Mouse (Mus musculus) lung, embryonic 16.5 days (tissue): ENCODE measurements at regions not wholly inside any gene's neighbourhood (a gene's known extent, or its start where the extent isn't known, plus 50 kb on each side); places are given as distances from the start of the nearest gene placed in this dataset.

Experiments
- ATAC-seq: fragments of 200-750 bp; cut with Nextera tagmentation; 2 replicates; pipeline ENCODE4 v1.8.0; 2017; ENCODE audit warnings: low read depth, mild to moderate bottlenecking, moderate library complexity
- H3K27ac ChIP-seq: fragments of 300-500 bp; sonication (generic); 2 replicates; pipeline ENCODE4 v1.5.1; 2014; ENCODE audit warnings: mild to moderate bottlenecking, control low read depth, low read length
- H3K27me3 ChIP-seq: fragments of 300-500 bp; sonication (generic); 2 replicates; pipeline ENCODE4 v1.6.1; 2014; ENCODE audit warnings: low read depth, low read length, mixed read lengths; ENCODE audit not compliant: control insufficient read depth, insufficient read depth
- H3K36me3 ChIP-seq: fragments of 300-500 bp; sonication (generic); 2 replicates; pipeline ENCODE4 v1.6.1; 2014; ENCODE audit warnings: low read length; ENCODE audit not compliant: control insufficient read depth, insufficient read depth
- H3K4me1 ChIP-seq: fragments of 300-500 bp; sonication (generic); replicated peaks from 2 replicates; pipeline ENCODE4 v1.6.1; 2014; ENCODE audit warnings: low read length, mixed read lengths; ENCODE audit not compliant: control insufficient read depth, insufficient read depth
- H3K4me2 ChIP-seq: fragments of 300-500 bp; sonication (generic); 2 replicates; pipeline ENCODE4 v1.6.1; 2014; ENCODE audit warnings: low read depth, low read length, control low read depth
- H3K4me3 ChIP-seq: fragments of 300-500 bp; sonication (generic); 2 replicates; pipeline ENCODE4 v1.5.1; 2014; ENCODE audit warnings: mild to moderate bottlenecking, low read length, control low read depth
- H3K9ac ChIP-seq: fragments of 300-500 bp; sonication (generic); 2 replicates; pipeline ENCODE4 v1.6.1; 2014; ENCODE audit warnings: low read length, control low read depth
- H3K9me3 ChIP-seq: fragments of 300-500 bp; sonication (generic); 2 replicates; pipeline ENCODE4 v1.6.1; 2016; ENCODE audit warnings: low read length; ENCODE audit not compliant: control insufficient read depth
- WGBS: fragments of 180-500 bp; shearing (Covaris S2); extraction: QIAGEN DNeasy Blood & Tissue Kit; methylation state at CpG from one replicate; pipeline ENCODE4 v1.1.7; 2014; 5-methylcytosine and 5-hydroxymethylcytosine counted together

- no peak for ATAC-seq
- H3K4me1 ChIP-seq: no peaks in the 10 kb centered on the region
- H3K27me3 ChIP-seq: no peaks in the 10 kb centered on the region
- H3K9ac ChIP-seq: no peak overlapping the region
- H3K9me3 ChIP-seq: no peaks in the 10 kb centered on the region
- H3K4me3 ChIP-seq: no peak overlapping the region
- H3K36me3 ChIP-seq: no peaks in the 10 kb centered on the region
- H3K27ac ChIP-seq: no peak overlapping the region
- no peak overlapping the region for H3K4me2 ChIP-seq
Observed at GRCm38 (mm10) chr1:28229611-28230010, 550.4 kb downstream of the Gm597 start.

DNA sequence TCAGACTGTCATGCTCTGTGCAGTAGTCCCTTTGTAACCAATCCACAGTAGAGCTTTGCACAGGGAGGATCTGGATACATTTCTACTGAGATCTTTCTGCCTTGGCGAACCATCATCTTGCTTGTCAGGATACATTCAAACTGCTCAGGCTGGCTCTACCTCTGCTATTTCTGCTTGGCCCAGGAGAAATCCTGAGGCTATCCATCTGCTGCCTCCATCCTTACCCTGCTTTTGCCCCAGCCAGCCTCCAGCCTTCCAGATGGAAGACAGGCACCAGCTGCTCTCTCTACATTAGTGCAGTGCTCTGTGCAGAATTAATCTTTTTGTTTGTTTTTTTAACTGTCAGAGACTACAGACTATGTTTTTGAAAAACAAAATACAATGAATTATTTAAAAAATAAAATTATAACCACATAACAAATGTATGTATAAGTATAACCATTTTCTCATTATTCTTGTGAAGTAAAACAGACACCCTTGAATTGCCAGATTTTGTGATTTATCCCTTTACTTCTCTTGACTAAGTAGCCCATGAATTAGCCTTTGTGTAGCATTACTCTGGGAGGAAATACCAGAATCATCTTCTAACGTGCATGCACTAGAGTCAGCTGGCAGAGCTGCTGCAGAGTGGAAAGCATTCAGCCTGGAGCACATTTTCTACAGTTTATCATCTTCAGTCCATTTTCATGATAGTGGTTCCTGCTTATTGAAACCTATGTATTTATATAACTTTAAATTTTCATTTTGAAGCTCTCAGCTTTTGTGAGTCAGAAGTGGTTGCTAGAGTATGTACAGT lies 565.6 kb downstream of the Gm597 start:
- H3K4me2 ChIP-seq: no peak overlapping the region
- H3K27ac ChIP-seq: no peak overlapping the region
- H3K4me3 ChIP-seq: no peak overlapping the region
- no peaks in the 10 kb centered on the region for H3K4me1 ChIP-seq
- WGBS: 37% methylated on average over 2 of the region's 2 CpGs
- peak; percentile 49; the same call in 1 of the 2 replicates for ATAC-seq
- no peaks in the 10 kb centered on the region for H3K27me3 ChIP-seq
- H3K9me3 ChIP-seq: no peaks in the 10 kb centered on the region
- no peaks in the 10 kb centered on the region for H3K36me3 ChIP-seq
- no peak overlapping the region for H3K9ac ChIP-seq
